Comparison of ENCODE assay signal across 8 mouse cellular contexts in the genomic region with DNA sequence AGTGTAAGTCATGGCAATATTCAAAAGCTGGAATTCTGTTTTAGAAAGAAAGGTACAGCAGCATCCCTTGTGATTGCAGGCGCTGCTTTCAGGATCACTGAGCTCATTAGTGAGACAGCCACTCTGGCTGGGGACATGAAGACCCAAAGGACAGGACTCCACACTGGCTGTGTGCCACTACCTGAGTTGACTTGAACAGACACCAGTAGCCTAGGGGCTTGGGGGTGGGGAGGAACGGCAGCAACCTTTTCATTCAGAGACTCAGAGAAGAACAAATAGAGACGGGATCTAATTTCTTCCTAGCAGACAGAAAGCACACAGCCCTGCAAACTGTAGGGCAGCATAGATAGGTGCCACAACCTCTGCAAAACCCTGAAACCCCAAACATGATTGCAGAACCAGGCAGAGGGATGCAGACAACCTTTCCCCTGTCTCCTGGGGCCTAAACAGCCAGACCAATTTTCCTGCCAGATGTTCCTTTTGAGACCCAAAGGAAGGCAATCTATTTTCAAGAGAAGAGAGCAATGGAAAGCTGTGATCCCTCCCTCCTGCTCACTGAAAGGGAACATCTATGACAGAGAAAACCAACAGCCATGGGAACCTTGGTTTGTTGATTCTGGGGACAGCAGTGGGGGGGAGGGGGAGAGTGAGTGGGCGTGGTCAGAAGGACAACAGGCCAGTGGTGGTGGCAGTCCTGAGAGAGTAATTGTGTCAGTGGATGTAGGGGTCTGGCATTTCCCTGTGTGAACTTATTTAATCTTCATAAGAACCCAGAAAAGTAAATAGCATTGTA. TPM values are rescaled to one million over a fixed set of nuclear protein-coding genes. Genes with fewer than 3 reads are reported as not detected.
A peak's percentile ranks its signal among the peaks of the same experiment; 100 is the strongest.
DNase-seq lines count a peak whose midpoint lies in the region; ATAC-seq and TF ChIP-seq lines count a peak whose summit lies in the region.

No protein-coding gene starts in this region.

- peaks cover 13% of the 10 kb centered on the region for H3K4me1 ChIP-seq in limb, embryonic 12.5 days (replicated peaks)
- peaks cover 7% of the 10 kb centered on the region for H3K4me1 ChIP-seq in limb, embryonic 10.5 days
- H3K4me1 ChIP-seq in heart, postnatal 0 days (ENCODE audit: control insufficient read depth, insufficient read depth), result peaks cover 68% of the 10 kb centered on the region
- H3K4me1 ChIP-seq in midbrain, postnatal 0 days (ENCODE audit: insufficient read depth, low read length), result peaks cover 3% of the 10 kb centered on the region; the same call in 1 of the 2 replicates

- H3K4me3 ChIP-seq in limb, embryonic 12.5 days (replicated peaks), result no peak overlapping the region
- no peak overlapping the region for H3K4me3 ChIP-seq in limb, embryonic 10.5 days
- no peak overlapping the region for H3K4me3 ChIP-seq in heart, postnatal 0 days (ENCODE audit: low read depth, low read length)
- no peak overlapping the region for H3K4me3 ChIP-seq in midbrain, postnatal 0 days (ENCODE audit: low read depth, low read length)

- H3K27ac ChIP-seq in limb, embryonic 12.5 days, result peak overlapping the region; percentile 75; the same call in 1 of the 2 replicates
- H3K27ac ChIP-seq in limb, embryonic 10.5 days, result no peak overlapping the region
- peak overlapping the region; percentile 87 for H3K27ac ChIP-seq in heart, postnatal 0 days (ENCODE audit: low read depth)
- peak overlapping the region; percentile 62 for H3K27ac ChIP-seq in midbrain, postnatal 0 days (ENCODE audit: low read depth, low read length)

- H3K9ac ChIP-seq in limb, embryonic 12.5 days (replicated peaks), result 0 out of 2 replicates have a peak overlapping the region, but pooled peaks have one; percentile 12
- peak overlapping the region; percentile 38; the same call in 1 of the 2 replicates for H3K9ac ChIP-seq in heart, postnatal 0 days (replicated peaks; ENCODE audit: low read depth, low read length)
- H3K9ac ChIP-seq in midbrain, postnatal 0 days (replicated peaks; ENCODE audit: low read length, poor library complexity, severe bottlenecking), result no peak overlapping the region

- TF ChIP-seq CTCF in heart, postnatal 0 days (IDR thresholded peaks at IDR 0.05; ENCODE audit: low read depth), result no peak
- TF ChIP-seq CTCF in midbrain, postnatal 0 days (IDR thresholded peaks at IDR 0.05), result no peak

- WGBS in limb, embryonic 12.5 days, result 29% methylated on average over 4 of the region's 4 CpGs
- 46% methylated on average over 4 of the region's 4 CpGs for WGBS in limb, embryonic 10.5 days
- 26% methylated on average over 4 of the region's 4 CpGs for WGBS in heart, postnatal 0 days
- WGBS in midbrain, postnatal 0 days, result 16% methylated on average over 4 of the region's 4 CpGs

- no peak for TF ChIP-seq EP300 in heart, postnatal 0 days (IDR thresholded peaks at IDR 0.05; ENCODE audit: low read depth)

- ATAC-seq in limb, embryonic 12.5 days (ENCODE audit: insufficient number of reproducible peaks, insufficient read depth, low FRiP score, low TSS enrichment, low read depth), result no peak
- ATAC-seq in heart, postnatal 0 days (ENCODE audit: insufficient read depth, low read depth), result 0 out of 2 replicates have a peak, but pooled peaks have one; percentile 16
- peak; percentile 52; the same call in 1 of the 2 replicates for ATAC-seq in midbrain, postnatal 0 days (ENCODE audit: low FRiP score)

- H3K4me2 ChIP-seq in limb, embryonic 12.5 days, result no peak overlapping the region
- H3K4me2 ChIP-seq in heart, postnatal 0 days (ENCODE audit: low read depth, low read length), result no peak overlapping the region
- no peak overlapping the region for H3K4me2 ChIP-seq in midbrain, postnatal 0 days (ENCODE audit: low read depth, low read length, poor library complexity, severe bottlenecking)

- H3K36me3 ChIP-seq in limb, embryonic 12.5 days, result no peaks in the 10 kb centered on the region
- H3K36me3 ChIP-seq in limb, embryonic 10.5 days, result no peaks in the 10 kb centered on the region
- H3K36me3 ChIP-seq in heart, postnatal 0 days (replicated peaks; ENCODE audit: control insufficient read depth, insufficient read depth, low read length), result no peaks in the 10 kb centered on the region
- no peaks in the 10 kb centered on the region for H3K36me3 ChIP-seq in midbrain, postnatal 0 days (ENCODE audit: insufficient read depth, low read length)

- no peak for DNase-seq in limb, embryonic 10.5 days (ENCODE audit: low spot score)
- peak; percentile 59 for DNase-seq in embryo, embryonic 10.5 days (ENCODE audit: low spot score)
- no peak for DNase-seq in heart, postnatal 0 days (ENCODE audit: low spot score)
- DNase-seq in midbrain, postnatal 0 days (ENCODE audit: low spot score), result peak; percentile 69
- DNase-seq in thymus, postnatal 4 days, result no peak
- no peak for DNase-seq in right cerebral cortex, postnatal 14 days
- DNase-seq in ovary, postnatal 14 days (ENCODE audit: low spot score), result no peak

- no peaks in the 10 kb centered on the region for H3K9me3 ChIP-seq in limb, embryonic 12.5 days
- H3K9me3 ChIP-seq in limb, embryonic 10.5 days (replicated peaks), result no peaks in the 10 kb centered on the region
- no peaks in the 10 kb centered on the region for H3K9me3 ChIP-seq in heart, postnatal 0 days (replicated peaks; ENCODE audit: control insufficient read depth, low read length)
- no peaks in the 10 kb centered on the region for H3K9me3 ChIP-seq in midbrain, postnatal 0 days (ENCODE audit: low read length)

- H3K27me3 ChIP-seq in limb, embryonic 12.5 days, result no peaks in the 10 kb centered on the region
- no peaks in the 10 kb centered on the region for H3K27me3 ChIP-seq in limb, embryonic 10.5 days (ENCODE audit: low read depth, poor library complexity, severe bottlenecking)
- no peaks in the 10 kb centered on the region for H3K27me3 ChIP-seq in heart, postnatal 0 days (ENCODE audit: control insufficient read depth, insufficient read depth, low read length)
- H3K27me3 ChIP-seq in midbrain, postnatal 0 days (ENCODE audit: insufficient read depth, low read length), result no peaks in the 10 kb centered on the region

RNA-seq across cellular contexts. Expression of a gene that starts 57.2 kb away (rescaled TPM):
- polyA plus RNA-seq in limb, embryonic 12.5 days (2016; fragmentation: Nextera tagmentation; extraction: Ambion mirVana), result 4.0 and 4.3 TPM in 2 replicates
- 1.2 and 1.8 TPM in 2 replicates for polyA plus RNA-seq in limb, embryonic 10.5 days (2016; fragmentation: Nextera tagmentation; extraction: Ambion mirVana)
- total RNA-seq in heart, postnatal 0 days (2014; rRNA removed; ENCODE audit: low replicate concordance), result 35.1 and 56.9 TPM in 2 replicates
- 39.0 and 44.6 TPM in 2 replicates for polyA plus RNA-seq in heart, postnatal 0 days (2015; fragmentation: Nextera tagmentation; extraction: Ambion mirVana)
- total RNA-seq in midbrain, postnatal 0 days (2014; rRNA removed), result 26.2 and 26.7 TPM in 2 replicates
- 8.4 and 9.9 TPM in 2 replicates for polyA plus RNA-seq in midbrain, postnatal 0 days (2015; fragmentation: Nextera tagmentation; extraction: Ambion mirVana)

Comparison
In these comparisons a context has a peak if more than half of its experiments do, and no peak if none do; other contexts are left out.
1. DNase-seq: peak in embryo, embryonic 10.5 days (single experiment) and midbrain, postnatal 0 days (single experiment); none in limb, embryonic 10.5 days (single experiment), heart, postnatal 0 days (single experiment), thymus, postnatal 4 days (single experiment), right cerebral cortex, postnatal 14 days (single experiment) and ovary, postnatal 14 days (single experiment).